Mouse (Mus musculus): ENCODE data around the gene Hist3h2a.
A peak's percentile ranks its signal among the peaks of the same experiment; 100 is the strongest.
"Not testable (repeated sequence)": the region's sequence is repeated elsewhere in the genome, so short reads cannot be mapped to it uniquely, and the experiment has no call there.

The Hist3h2a gene

DNA sequence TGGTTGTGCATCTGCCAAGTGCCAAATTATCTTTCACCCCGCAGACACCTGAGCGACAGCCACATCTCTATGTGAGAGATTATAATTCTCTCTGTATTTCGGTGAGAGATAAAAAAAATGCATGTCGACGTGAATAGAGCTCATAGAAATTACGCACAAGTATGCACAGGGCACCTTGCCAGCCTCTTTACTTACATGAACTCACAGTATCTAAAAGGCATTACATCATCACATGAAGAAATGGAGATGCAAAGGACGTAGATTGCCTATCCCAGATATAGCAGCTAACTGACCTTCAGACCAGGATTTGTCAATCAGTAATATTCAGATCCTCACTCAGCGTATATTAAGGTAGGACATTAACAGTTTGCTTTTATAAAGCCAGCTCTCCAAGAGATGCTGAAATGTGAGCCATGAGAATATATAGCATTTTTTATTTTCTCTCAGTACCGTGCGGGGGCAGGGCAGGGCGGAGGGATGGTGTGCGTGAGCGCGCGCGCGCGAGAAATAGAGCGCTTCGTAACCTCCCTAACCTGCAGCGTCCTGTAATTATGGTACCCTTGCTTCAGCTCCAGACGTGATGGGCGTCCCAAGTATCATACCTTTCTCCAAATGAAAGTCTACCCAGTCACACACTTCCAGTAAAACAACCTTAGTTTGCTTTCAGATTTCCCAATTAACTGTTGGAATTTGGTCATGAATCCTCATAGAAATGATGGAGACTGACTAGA is 6.5 kb upstream of the Hist3h2a start:
- DNase-seq (ENCODE audit: low read depth, low spot score) = no peak

DNA sequence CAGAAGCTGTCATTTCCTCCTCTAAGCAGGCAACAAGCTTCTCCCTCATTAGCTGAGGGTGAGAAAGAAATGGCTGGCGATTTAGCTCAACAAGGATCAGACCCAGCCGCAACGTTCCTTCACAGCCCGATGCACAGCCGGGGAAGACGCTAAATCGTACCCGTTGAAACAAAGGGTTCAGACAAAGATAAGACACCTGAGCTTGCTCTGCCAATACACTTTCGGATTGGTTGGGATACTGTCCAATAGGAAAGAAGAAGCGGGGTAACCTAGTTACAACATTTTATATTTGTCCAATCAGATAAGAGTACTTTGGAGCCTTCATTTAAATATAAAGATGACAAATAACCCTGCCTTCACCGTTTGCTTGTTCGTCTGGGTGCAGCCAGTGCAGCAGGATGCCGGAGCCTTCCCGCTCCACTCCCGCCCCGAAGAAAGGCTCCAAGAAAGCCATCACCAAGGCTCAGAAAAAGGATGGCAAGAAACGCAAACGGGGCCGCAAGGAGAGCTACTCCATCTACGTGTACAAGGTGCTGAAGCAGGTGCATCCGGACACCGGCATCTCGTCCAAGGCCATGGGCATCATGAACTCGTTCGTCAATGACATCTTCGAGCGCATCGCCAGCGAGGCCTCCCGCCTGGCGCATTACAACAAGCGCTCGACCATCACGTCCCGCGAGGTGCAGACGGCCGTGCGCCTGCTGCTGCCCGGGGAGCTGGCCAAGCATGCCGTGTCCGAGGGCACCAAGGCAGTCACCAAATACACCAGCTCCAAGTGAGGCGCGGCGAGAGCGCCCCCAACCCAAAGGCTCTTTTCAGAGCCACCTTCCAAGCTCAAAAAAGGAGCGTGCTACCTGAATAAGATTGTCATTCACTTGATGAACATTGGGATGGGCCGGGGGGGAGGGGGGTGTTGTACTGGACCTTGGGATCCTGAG is 5.7 kb upstream of the Hist3h2a start, which contains the start of gene Hist3h2ba:
TSS of gene Hist3h2ba (plus strand) at position 379 of the 938 bp plus-strand sequence.
- DNase-seq (ENCODE audit: low read depth, low spot score) = peak; percentile 65

DNA sequence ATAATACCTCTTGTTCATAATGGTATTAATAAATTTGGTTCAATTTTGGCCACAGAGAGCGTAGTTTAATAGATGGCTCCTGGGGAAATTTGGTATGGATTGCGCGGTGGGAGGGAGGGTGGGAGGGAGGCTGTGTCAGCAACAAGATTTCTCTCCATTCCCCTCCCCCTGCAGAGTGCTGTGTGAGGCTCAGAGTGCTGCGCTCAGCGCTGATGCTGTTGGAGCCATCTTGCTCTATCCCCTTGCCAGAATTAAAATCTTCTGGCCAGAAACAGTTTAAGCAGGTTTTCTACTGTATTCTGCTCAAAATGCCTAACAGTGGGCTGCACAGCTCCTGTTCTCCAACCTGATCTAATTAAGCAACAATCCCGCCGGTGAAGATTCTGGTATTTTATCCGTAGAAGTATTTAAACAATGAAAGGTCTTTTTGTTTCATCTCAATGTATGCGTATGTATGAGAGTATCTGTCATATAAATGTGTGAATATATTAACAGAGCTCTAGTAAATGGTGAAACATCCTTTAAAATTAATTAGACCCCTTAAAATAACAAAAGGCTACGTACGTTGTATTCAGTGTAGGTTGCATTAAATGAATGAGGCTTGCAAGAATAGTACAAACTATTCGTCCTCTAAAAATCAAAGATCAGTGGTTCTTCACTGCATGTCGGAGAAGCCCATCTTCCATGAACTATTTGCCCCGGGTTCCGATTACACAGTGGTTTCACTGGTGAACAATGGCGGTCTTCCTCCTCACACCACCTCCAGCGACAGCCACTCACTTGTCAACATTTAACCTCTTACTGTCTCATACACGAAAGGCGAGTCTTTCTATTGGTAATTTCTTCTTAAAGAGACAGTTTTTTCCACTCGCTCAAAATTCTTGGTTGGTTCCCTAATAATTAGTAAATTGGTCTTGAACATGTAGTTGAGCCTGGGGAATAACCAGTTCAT is 4.7 kb upstream of the Hist3h2a start:
- no peak for DNase-seq (ENCODE audit: low read depth, low spot score)

DNA sequence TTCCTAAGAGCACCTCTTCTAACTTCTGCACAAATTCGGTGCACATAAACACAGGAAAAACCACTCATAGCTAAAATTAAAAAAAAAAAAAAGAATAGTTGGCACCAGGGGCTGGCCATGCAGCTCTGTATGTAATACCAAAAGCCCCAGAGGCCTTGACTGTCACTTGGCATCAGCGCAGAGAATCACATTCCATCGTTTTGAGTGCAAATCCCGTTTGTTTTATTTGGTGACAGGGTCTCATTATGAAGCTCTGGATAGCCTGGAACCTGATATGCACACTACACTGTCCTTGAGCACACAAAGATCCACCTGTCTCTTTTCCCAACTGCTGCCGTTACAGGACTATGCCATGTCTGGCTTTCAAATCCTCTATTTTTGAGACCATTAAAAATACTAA is 3.3 kb upstream of the Hist3h2a start:
- no peak for DNase-seq (ENCODE audit: low read depth, low spot score)

DNA sequence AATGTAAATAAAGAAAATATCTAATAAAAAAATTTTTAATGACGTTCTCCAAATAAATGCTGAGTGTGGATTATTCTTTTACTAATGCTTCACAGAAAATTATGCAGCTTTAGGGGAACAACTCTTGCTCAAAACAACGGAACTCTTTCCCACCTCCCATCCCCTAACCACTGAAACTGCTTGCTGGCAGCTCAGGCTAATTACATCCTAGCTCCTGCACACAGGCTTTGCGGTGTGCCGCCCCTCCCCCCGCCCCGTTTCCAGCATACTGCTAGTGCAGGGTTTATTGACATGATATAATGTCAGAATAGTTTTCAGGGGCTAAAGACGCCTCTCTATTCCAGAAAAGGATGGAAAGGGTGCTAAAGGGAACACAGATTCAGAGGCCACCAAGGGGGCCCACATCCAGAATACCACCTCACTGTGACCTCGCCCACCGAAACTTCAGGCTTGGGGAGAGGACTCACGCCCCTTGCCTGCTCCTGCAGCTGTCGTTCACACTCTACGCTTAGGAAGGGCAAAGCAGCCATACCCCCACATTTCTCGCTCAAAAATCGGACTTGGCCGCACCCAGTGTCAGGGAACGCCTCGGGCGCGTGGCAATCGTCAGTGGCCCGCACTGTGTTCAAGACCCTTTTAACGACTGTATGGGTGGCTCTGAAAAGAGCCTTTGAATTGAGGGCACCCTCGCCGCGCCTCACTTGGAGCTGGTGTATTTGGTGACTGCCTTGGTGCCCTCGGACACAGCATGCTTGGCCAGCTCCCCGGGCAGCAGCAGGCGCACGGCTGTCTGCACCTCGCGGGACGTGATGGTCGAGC is 925 bp upstream of the Hist3h2a start:
- no peak for DNase-seq (ENCODE audit: low read depth, low spot score)

DNA sequence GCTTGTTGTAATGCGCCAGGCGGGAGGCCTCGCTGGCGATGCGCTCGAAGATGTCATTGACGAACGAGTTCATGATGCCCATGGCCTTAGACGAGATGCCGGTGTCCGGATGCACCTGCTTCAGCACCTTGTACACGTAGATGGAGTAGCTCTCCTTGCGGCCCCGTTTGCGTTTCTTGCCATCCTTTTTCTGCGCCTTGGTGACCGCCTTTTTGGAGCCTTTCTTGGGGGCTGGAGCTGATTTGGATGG is 390 bp upstream of the Hist3h2a start:
- not testable (repeated sequence) for DNase-seq (ENCODE audit: low read depth, low spot score)

DNA sequence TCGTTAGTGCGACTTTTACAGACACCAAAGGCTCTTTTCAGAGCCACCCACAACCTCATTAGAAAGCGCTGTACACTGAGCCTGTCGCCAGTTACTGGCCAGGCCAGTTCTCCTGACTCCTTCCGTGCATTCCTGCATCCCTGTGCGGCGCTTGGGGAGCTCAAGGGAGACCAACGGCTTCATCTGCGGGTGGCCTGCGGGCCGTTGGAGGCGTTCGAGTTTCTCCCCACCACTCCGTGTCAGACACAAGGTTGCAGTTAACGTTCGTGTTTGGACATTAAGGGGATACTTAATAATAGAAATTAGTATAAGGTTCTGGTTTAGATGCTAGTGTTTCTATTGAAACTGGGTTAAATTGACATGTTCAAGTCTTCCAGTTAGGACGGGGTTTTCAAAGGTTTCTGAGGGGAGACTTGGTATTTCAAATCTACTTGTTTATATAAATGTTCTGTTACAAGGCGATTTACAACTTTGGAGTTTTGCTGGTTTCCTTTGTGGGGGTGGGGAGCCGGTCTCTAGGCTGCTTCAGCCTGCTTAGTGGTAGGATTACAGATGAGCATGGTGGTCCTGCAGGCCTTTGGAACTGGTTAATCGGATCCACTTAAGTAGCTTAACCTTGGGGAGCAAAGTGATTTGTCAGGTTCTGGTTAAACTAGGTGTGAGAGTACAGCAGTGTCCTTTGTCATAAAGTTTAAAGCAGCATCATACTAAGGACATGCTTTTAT is 820 bp downstream of the Hist3h2a start:
- DNase-seq (ENCODE audit: low read depth, low spot score) = no peak

DNA sequence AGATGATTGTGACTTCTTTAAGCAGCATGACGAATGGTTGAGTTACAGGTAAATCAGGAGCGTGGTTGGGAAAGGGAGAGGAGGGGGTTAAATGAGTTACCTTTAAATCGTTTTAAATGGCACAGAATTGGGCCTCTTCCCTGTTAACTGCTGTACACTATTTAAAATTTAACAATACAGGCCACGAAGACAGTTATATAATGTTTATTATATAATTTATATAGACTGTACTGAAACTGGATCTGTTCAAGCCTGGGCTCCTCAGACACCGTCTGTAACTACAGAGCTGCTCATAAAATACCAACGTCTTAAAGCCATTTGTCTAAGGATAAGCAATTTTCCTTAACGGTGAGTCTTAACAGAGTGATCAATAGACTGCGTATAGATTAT is 1.4 kb downstream of the Hist3h2a start:
- DNase-seq (ENCODE audit: low read depth, low spot score) = no peak

DNA sequence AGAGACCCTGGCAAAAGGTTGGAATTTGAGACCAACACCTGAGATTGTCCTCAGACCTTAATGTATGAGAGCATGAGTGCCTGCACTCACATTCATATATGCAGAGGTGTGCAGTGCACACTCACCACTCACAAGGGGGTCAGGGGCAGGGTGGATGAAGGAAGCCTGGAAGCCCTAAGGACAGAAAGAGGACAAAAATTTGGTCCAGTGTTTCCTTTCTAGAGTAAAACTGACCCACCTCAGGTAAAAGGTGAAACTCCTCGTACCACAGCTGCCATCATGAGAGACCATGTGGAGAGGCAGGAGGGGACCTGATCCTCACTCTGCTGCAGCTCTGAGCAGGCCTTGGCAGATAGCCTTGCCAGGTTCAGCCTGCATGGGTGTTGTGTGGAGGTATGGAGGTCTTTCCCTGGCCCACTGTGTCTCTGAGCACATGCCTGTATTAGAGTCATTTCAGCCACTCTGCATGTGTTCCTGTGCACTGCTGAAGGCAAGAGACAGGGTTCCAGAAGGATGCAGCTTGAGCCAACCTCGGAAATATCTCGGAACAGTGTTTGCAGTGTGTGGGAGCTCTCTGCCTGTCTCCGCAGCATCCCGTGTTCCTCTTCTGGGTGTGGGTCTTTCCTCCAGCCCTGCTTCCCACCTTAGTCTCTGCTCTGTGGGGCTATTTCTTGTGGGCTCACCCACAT is 2.9 kb downstream of the Hist3h2a start:
- no peak for DNase-seq (ENCODE audit: low read depth, low spot score)

DNA sequence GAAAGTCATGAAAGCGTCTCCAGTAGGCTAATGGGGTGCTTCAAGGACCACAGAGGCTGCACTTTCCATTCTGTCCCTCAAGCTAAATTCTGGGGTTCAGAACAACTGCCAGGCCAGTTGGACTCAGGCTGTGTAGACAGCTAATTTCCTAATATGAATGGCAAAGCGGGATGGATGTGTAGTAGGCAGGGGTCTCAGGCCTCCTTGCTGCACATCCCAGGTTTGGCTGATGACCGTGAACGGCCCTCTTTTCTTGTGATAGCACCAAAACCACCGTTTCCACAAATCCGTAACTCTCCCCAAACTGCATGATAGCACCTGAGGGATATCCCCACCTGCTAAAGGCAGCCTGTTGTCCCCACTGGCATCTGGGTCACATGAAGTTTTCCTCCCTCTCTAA is 4.1 kb downstream of the Hist3h2a start:
- DNase-seq (ENCODE audit: low read depth, low spot score) = no peak

DNA sequence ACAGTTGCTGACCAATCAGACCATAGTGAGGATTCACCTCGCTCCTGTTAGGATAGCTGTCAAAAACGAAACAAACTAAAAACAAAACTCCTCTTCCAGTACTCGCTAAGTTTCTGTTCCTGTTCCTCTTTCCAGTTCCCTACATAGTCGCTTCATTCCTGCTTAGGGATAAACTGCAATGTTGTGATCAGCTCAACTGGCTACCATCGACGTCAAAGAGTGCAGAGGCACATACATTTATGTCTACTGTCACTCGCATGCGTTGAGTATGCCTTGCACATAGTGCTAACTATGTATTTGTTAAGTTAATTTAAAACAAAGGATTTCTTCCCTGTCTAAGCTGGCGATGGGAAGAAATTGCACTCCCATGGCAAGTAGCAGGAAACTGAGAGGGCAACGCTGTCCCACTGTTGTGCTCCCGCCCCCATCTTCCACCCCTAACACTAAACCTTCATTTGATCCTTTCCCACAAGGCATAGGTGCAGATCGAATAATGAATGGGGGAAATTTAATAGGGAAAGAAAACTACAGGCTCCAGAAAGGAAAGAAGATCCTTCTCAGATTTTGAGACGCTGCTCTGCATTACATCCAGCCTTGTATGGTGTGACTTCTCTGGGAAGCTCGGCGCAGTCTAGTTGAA is 4.8 kb downstream of the Hist3h2a start:
- no peak for DNase-seq (ENCODE audit: low read depth, low spot score)

DNA sequence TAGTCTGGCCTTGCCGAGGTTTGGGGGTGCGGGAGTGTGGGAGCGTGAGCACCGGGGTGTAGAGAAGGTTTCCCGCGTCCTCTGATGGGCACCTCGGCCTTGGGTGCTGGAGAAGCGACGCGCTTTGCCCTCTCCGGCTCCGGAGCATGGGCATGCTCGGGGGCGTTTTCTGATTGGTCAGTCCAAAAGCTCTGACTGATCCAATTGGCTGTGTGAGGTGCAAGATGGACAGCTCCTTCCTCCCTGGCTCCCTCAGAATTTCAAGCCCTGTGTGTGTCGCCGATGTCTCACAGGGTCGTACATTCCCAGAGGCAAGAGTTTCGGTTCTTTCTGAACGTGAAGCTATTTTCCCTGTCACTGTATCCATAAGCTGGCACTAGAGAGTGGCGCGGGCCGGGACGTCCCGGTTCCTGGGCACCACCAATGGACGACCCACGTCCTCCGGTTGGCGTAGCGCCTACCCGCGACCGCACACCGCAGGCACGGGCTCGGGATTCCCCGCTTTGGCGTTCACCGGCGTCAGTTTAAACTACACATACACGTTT is 5.5 kb downstream of the Hist3h2a start:
- DNase-seq (ENCODE audit: low read depth, low spot score) = no peak

DNA sequence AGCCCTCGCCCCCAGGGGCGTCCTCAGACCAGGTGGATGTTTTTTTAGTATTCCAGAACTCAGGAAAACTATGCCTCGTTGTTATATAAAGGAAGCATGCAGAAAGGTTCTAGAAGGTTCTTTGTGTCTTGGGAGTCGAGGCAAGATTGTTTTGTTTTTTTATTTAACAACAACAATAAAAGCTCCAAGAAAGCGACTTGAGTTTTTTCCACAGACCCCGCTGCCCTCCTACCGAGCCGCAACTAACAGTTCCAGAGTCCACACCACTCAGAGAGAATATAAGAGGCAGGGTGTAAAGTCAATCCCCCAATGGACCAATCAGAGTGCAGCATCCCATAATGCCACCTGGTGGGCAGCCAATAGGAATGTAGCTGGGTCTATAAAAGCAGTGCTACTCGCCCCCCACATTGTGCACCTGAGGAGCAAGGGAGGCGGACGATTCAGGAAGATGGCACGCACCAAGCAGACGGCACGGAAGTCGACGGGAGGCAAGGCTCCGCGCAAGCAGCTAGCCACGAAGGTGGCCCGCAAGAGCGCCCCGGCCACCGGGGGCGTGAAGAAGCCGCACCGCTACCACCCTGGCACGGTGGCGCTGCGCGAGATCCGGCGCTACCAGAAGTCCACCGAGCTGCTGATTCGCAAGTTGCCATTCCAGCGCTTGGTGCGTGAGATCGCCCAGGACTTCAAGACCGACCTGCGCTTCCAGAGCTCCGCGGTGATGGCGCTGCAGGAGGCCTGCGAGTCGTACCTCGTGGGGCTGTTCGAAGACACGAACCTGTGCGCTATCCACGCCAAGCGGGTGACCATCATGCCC is 7.1 kb downstream of the Hist3h2a start:
- no peak for DNase-seq (ENCODE audit: low read depth, low spot score)

DNA sequence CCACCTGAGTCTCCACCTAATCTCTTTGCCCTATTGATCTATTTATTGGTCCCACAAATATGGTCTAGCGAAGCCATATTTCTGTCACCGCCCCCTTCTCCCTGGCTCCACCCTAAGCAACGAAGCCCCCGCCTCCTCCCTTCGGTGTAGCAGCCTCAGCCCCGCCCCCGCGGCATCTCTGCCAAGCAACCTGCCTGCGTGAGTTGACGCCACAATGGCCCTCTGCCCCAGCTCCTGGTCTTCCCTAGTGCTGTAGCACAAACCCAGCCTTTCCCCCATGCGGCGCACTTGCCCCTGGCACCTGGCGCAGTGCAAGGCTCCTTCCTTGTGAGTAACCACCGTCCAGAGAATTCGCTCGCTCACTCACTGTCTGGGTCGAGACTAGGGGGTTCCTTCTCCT is 9.1 kb downstream of the Hist3h2a start:
- no peak for DNase-seq (ENCODE audit: low read depth, low spot score)

DNA sequence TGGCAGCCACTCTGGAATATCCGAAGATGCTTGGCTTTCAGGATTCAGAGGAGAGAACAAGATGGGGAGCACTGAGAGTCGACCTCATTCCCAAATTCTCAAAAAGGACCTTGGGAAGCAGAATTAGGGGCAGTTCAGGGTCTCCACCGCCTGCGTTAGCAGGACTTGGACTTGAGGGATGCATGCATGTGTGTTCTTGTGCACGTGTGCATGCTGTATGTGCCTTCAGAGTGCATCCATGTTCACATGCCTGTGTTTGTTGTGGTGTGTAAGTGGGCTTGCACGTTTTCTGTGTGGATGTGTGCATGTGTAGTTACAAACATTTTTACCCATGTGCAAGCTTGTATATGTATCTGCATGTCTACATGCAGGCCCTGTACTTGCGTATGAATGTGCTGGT is 9.7 kb downstream of the Hist3h2a start:
- no peak for DNase-seq (ENCODE audit: low read depth, low spot score)

DNA sequence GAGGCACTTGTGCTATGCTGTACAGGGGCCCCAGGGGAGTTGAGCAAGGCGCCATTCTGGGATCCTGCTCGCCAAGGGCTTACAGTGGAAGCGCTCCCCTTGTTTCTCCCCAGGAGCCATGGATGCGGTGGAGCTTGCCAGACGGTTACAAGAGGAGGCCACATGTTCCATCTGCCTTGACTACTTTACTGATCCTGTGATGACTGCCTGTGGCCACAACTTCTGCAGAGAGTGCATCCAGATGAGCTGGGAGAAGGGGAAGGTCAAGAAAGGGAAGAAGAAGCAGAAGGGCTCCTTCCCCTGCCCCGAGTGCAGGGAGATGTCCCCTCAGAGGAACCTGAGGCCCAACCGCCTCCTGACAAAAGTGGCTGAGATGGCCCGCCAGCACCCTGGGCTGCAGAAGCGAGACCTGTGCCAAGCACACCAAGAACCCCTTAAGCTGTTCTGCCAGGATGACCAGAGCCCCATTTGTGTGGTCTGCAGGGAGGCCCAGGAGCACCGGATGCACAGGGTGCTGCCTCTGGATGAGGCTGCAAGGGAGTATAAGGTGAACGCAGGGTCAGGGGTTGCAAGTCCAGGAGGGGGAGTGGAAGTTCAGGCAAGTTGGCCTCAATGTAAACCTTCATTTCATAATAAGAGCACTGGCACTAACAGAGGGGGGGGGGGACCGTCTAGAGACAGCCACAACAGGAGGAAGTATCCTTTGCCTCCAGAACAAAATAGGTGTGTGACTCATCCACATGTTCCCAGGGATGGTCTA is 10.7 kb downstream of the Hist3h2a start:
- no peak for DNase-seq (ENCODE audit: low read depth, low spot score)

DNA sequence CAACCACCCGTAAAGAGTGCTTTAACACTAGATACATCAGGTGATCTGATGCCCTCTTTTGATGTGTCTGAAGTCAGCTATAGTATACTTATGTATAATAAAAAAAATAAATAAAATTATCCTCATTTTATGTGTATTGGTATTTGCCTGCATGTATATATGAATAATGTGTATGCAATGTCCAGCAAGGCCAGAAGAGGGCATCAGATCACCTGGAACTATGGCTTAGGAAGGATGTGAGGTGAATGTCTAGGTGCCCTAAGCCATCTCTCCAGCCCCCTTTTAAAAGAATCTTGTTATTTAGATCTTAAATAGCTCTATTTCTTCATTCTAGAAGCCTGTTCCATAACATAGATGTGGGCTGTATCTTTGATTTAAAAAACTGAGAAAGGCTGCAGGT is 12.9 kb downstream of the Hist3h2a start:
- no peak for DNase-seq (ENCODE audit: low read depth, low spot score)

Measured in embryo, embryonic 11.5 days (tissue).